Mouse (Mus musculus) cerebellum, adult 2 months (tissue): ENCODE data around the gene Crlf3. TPM values are rescaled to one million over a fixed set of nuclear protein-coding genes. Genes with fewer than 3 reads are reported as not detected.
"Not testable (repeated sequence)": the region's sequence is repeated elsewhere in the genome, so short reads cannot be mapped to it uniquely, and the experiment has no call there.

Experiments
- DNase-seq, 2 experiments: peaks; one replicate each; pipeline ENCODE4 v3.0.0; 2021
- H3K27ac ChIP-seq: fragments of 200-500 bp; 2 replicates; pipeline ENCODE4 v1.5.1; 2012; ENCODE audit warnings: low read length, control low read depth, inconsistent platforms; ENCODE audit not compliant: insufficient read depth
- H3K27me3 ChIP-seq: fragments of 200-500 bp; 2 replicates; pipeline ENCODE4 v1.6.1; 2012; ENCODE audit warnings: inconsistent platforms, mild to moderate bottlenecking, low read length, moderate library complexity; ENCODE audit not compliant: control insufficient read depth, insufficient read depth
- H3K4me1 ChIP-seq: fragments of 200-500 bp; 2 replicates; pipeline ENCODE4 v1.6.1; 2011; ENCODE audit warnings: low read length; ENCODE audit not compliant: control insufficient read depth, insufficient read depth
- H3K4me3 ChIP-seq: fragments of 200-500 bp; replicated peaks from 2 replicates; pipeline ENCODE3; 2011; ENCODE audit warnings: mild to moderate bottlenecking, low read depth, low read length, control low read depth; ENCODE audit not compliant: insufficient read depth
- CTCF ChIP-seq: fragments of 200-500 bp; IDR thresholded peaks from 2 replicates; pipeline ENCODE4 v1.5.1; 2011; ENCODE audit warnings: low read depth, mild to moderate bottlenecking, control low read depth, low read length, moderate library complexity, borderline replicate concordance; ENCODE audit not compliant: insufficient read depth
- POLR2A ChIP-seq: fragments of 200-500 bp; IDR thresholded peaks from 2 replicates; pipeline ENCODE4 v1.6.1; 2011; ENCODE audit warnings: low read length, control low read depth, borderline replicate concordance; ENCODE audit not compliant: insufficient read depth
- WGBS: fragments of 180-500 bp; shearing (Covaris S2); methylation state at CpG from one replicate; pipeline ENCODE4 v1.1.7; 2018; 5-methylcytosine and 5-hydroxymethylcytosine counted together
- polyA plus RNA-seq: library from polyadenylated mRNA; depleted of rRNA; stranded (reverse); fragments of >200 nt; gene quantifications from 2 replicates; pipeline ENCODE4 v1.2.3, GENCODE M21; 2012; rRNA removed

Crlf3 gene
- polyA plus RNA-seq, 1 experiment = 26.2 TPM

- no peak for DNase-seq
- WGBS = 89% methylated on average over 4 of the region's 4 CpGs
- no peak overlapping the region for H3K27ac ChIP-seq
- TF ChIP-seq POLR2A = no peak
- no peak for TF ChIP-seq CTCF
- no peaks in the 10 kb centered on the region for H3K27me3 ChIP-seq
- H3K4me3 ChIP-seq = no peak overlapping the region
- no peaks in the 10 kb centered on the region for H3K4me1 ChIP-seq
These were observed 59.5 kb downstream of the Crlf3 start for GRCm38 (mm10) chr11:80021306-80021705.

- no peaks in the 10 kb centered on the region for H3K4me1 ChIP-seq
- no peak for DNase-seq
- H3K4me3 ChIP-seq = no peak overlapping the region
- no peak for TF ChIP-seq CTCF
- no peak for TF ChIP-seq POLR2A
- H3K27ac ChIP-seq = no peak overlapping the region
- WGBS = 79% methylated on average over 1 of the region's 1 CpGs
- H3K27me3 ChIP-seq = no peaks in the 10 kb centered on the region
These were observed 61.0 kb downstream of the Crlf3 start for GRCm38 (mm10) chr11:80019792-80020191.

GRCm38 (mm10) chr11:80016533-80016932, 64.3 kb downstream of the Crlf3 start:
- DNase-seq, H3K27ac ChIP-seq, H3K27me3 ChIP-seq, H3K4me3 ChIP-seq, H3K4me1 ChIP-seq: not testable (repeated sequence)
- 86% methylated on average over 5 of the region's 5 CpGs for WGBS

Other genes starting within 250 kb of the Crlf3 start
- 26.1 and 28.3 TPM in 2 replicates for gene Utp6, start 118.6 kb downstream of the Crlf3 start, polyA plus RNA-seq
- 23.4 and 25.7 TPM in 2 replicates for gene Suz12, start 87.9 kb downstream of the Crlf3 start, polyA plus RNA-seq
- gene Atad5, start 8.4 kb upstream of the Crlf3 start, polyA plus RNA-seq = 3.7 and 4.3 TPM in 2 replicates
- gene Tefm, start 61.2 kb upstream of the Crlf3 start, polyA plus RNA-seq = 8.1 and 9.8 TPM in 2 replicates
- gene Adap2, start 73.1 kb upstream of the Crlf3 start, polyA plus RNA-seq = 3.7 and 4.1 TPM in 2 replicates
- gene Rnf135, start 102.9 kb upstream of the Crlf3 start, polyA plus RNA-seq = 5.6 and 6.1 TPM in 2 replicates
- gene Rhot1, start 128.0 kb upstream of the Crlf3 start, polyA plus RNA-seq = 59.2 and 60.6 TPM in 2 replicates
- gene Rhbdl3, start 219.9 kb upstream of the Crlf3 start, polyA plus RNA-seq = 9.6 and 12.6 TPM in 2 replicates